Mouse (Mus musculus): ENCODE results near the gene Pom121l2.

Gene Pom121l2

DNA sequence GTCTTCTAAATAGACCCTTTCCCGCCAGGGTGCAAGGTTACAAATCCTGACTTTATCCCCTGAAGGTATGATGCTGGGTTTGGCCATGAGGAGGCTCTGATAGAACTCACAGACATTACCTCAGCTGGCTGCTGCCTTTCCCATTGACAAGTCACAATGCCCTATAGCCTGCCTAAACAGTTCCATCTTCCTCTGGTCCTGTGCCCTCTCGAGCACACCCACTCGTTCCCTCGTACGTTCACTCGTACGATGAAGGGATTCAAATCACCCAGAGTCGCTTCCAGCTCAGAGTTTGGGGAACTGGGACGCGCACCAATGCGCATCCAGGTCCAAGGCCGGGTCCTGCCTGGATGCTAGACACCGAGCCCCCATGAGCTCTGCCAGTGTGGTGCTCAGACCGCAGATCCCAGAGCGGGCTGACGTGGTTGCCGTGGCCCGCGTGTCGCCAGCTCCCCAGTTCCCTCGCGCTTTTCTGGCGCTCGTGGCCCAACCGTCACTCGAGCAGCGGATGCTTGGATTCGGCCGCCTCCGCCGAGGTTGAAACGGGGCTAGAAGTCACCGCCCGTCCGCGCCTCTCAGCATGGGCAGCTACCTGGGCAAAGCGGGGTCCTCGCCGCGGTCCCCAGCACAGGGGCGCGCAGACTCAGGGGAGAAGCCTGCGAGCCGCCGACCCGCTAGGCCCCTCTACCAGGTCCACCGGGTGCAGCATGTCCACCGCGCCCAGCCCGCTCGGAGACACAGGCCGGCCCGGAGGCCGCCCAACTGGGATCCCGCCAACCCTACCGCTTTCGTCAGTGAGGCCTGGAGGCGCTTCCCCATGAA, at the start of gene Pom121l2:
Pom121l2 (plus strand) TSS at position 214 of the 822 bp plus-strand sequence.
- DNase-seq (ENCODE audit: low read depth): no peak

DNA sequence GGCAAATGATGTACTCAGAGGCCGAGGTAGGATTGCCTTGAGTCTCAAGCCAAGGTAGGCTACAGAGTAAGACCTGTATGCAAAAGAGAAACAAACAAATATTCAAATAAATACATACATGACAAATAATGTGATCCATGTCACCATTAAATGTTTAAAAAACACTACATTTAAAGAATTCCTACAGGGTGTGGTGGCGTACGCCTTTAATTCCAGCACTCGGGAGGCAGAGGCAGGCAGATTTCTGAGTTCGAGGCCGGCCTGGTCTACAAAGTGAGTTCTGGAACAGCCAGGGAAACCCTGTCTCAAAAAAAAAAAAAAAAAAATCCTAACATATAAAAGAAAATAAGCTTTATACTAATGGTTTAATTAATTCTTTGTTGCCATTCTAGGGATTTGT, 49.3 kb upstream of the Pom121l2 start:
- no peak for DNase-seq (ENCODE audit: low read depth)

DNA sequence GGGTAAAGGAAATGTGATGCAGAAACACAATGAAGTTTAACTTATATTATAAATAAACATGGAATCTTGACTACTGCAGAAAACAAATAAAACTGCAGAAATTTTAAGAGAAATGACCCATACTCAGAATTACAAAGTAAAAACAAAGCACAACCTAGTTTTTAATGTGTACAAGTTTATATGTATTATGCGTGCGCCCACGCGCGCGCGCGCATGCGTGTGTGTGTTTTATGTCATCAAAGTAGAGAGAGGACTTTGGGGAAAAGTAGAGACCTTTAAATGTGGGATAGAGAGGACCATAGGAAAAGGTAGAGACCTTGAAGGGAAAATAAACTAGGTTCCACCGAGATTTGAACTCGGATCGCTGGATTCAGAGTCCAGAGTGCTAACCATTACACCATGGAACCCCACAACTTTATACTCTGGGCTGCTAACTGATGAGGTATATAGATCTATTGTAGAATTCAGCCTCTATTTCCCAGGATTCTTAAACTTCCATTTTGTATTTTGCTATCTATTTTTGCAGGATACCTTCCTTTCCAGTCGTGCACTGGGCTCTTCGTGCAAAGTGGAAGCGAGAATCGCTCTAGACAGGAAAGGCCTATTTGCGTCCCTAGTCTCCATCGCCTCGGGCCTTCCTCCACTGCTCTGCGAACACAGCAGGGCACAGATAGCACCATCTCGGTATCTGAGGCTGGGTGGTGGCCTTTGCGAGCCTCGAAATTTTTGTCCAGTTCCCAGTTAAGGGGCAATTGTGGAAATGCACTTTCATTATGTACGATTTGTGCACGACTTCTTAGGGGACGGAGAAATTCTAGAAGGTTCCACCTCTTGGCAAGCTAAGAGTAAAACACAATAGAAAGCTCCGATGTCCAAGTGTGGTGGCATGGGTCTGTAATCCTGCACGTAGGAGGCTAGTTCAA, 47.1 kb upstream of the Pom121l2 start:
- no peak for DNase-seq (ENCODE audit: low read depth)

DNA sequence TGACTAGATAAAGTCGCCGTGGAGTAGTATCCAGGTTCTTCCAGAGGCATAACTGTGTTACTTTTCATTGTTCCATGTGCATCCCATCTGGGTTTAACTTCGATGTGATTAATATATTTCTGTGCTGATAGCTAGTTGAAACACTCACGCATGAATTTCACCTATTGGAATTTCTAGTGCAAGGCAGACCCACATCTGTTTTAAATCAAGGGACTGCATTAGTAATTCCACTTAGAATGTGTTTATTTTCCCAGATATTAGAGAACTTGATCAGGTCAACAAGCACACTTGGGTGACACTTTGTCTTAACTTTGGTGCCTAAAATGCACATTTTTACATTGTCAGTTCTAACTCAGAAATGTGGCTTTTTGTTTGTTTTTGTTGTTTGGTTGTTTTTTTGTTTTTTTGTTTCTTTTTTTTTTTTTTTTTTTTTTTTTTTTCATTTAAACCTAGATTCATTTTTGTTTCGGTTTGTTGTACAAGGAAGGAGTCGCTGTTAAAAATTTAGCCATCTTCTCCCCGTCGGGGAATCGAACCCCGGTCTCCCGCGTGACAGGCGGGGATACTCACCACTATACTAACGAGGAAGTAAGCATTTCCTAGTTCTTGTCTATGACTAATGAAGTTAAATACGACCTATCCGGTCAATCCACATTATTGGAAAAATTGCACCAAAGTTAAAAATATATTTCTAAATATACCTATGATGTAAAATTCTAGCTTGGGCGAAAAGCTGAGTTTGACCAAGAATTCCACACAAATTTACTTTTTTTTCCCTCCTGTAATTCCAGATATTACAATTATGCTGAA, 45.8 kb upstream of the Pom121l2 start:
- DNase-seq (ENCODE audit: low read depth): no peak

DNA sequence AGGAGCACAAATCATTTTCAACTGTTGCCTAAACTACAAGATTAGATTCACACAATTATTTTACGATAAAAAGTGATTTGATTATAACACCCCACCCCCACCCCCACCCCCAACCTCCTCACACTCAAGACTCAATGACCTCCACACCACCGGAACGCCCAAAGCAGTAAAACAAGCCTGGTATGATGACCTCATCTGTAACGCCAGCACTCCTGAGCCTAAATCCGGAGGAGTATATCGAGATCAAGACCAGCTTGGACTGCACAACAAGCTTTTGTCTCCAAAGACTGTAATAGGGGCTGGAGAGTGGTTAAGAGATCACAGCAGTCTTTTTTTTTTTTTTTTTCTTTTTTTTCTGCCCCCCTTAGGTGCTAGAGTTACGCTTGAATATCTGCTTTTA, 45.2 kb upstream of the Pom121l2 start:
- no peak for DNase-seq (ENCODE audit: low read depth)

DNA sequence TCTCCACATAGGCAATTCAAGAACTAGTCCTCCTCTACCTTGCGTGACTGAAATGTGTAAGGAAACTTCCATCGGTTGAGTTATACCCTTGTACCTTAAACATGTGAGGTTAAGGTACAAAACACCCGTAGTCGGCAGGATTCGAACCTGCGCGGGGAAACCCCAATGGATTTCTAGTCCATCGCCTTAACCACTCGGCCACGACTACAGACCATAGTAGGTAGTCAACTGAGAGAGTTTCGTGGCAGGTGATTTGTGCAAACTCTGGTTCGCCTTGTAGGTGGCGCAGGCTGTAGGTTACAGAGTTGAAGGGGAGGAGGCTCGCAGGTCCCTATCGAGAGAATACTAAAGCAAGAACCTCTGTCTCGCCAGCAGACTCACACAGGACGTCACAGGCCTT, 44.0 kb upstream of the Pom121l2 start:
- peak; percentile 93 for DNase-seq (ENCODE audit: low read depth)

DNA sequence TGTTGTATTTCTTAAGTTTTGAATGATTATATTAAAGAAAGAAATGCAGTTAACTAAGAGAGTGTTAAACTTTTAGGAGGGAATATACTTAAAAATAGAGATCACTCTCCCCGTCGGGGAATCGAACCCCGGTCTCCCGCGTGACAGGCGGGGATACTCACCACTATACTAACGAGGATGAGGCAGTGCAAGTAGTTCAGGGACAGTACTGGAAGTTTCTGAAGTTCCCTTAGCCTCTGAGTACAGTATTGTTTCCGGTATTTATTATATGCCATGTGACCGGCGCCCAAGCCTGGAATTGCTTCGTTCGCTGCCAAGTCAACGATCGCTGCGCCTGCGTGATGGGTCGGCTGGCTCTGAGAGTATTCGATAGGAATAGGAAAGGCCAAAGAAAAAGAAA, 40.8 kb upstream of the Pom121l2 start:
- DNase-seq (ENCODE audit: low read depth): peak; percentile 97

DNA sequence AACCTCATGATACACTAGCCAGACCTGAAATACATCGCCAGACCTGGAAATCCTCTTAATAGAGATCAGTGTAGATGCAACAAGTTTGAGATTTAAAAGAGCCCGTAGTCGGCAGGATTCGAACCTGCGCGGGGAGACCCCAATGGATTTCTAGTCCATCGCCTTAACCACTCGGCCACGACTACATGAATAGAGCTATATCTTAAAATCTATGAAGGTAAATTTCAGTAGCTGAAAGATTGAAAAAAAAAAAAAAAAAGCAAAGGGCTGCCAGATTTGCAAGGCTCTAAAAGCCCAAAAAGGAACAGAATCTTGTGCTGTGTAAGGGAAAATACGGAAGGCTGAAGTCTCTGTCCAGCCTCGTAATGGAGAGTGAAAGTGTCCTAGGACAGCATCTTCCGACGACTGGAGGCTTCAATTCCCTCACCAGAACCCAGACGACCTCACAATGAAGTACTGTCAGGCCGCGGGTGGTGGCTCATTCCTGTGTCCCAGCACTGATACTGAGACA, 40.1 kb upstream of the Pom121l2 start:
- no peak for DNase-seq (ENCODE audit: low read depth)

DNA sequence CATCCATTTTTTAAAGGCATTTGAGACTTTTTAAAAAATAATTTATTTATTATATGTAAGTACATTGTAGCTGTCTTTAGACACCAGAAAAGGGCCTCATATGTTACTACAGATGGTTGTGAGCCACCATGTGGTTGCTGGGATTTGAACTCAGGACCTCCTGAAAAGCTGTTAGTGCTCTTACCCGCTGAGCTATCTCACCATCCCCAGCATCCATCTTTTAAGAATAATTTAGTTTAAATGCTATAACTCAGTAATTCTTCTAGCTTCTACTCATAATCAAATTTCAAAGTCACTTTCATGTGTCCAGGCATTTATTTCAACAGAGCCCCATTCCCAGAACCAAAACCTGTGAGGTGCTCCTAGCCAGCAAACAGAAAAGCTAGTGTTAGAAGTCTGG, 37.4 kb upstream of the Pom121l2 start:
- no peak for DNase-seq (ENCODE audit: low read depth)

DNA sequence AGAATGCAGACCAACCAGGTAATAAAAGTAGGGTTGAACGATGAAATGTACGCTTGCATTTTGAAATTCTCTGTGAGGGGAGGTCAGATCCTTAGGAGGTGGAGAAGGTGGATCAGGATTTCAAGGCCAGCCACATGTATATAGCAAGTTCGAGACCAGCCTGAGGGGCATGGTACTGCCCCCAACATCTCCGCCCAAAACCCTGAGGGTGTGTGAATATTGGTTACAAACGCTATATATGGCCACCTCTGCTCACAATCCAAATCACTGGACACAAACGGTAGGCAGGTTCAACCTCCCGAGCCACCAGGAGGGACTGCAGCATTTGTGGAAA, 36.4 kb upstream of the Pom121l2 start:
- no peak for DNase-seq (ENCODE audit: low read depth)

DNA sequence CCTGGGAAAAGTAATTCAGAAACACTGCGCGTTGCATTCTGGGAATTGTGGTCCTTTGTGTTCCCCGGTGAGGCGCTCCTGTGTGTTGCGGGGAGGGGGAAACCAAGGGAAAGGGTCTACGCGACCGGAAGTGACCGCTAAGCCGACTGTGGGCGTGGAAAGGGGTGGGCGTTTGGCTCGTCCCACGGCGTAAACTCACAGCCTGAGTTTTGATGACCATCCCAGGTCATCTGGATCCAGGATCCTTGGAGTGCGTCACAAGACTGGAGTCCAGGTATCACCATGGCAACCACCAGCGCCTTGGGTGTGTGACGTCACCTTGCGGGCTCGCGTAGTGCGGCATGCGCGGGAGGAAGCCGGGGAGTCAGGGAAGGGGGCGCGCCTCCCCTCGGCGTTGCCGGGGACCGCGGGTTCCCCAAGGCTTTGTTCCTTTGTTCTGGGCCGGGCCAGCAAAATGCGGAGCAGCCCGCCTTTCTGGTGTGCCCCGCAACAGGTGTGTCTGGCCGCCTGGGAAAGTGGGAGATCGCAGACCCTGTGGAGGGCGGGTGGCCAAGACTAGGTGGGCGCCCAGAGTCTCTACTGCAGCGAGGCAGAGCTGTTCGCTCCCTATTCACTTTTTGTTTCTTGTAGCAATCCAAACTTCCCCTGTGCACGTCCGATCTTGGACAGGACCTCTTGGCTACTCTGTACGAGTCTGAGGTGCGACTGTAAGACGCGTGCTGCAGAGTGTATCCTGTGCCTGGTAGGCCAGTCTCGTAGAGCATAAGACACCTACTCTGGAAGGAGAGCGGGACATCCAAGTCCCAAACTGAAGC, 35.9 kb upstream of the Pom121l2 start, which contains the start of gene Zfp184:
Zfp184 (plus strand) TSS at position 169 of the 815 bp plus-strand sequence.
- DNase-seq (ENCODE audit: low read depth): peak; percentile 74

DNA sequence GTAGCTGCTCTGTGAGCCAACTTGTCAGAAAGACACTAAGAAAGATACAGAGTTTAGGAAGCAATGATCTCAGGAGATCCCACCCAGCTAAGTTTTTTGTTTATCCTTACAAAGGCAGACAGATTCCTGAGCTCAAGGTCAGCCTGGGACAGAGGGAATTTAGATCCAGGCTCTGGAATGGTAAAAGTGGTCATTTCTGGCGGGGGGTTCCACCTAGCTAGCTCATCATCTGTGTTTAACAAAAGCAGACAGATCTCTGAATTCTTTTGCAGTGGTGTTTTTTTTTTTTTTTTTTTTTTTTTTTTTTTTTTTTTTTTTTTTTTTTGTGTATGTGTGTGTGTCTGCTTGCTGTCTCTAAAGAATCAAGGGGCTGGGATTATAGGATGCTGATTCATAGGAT, 11.7 kb upstream of the Pom121l2 start:
- DNase-seq (ENCODE audit: low read depth): no peak

DNA sequence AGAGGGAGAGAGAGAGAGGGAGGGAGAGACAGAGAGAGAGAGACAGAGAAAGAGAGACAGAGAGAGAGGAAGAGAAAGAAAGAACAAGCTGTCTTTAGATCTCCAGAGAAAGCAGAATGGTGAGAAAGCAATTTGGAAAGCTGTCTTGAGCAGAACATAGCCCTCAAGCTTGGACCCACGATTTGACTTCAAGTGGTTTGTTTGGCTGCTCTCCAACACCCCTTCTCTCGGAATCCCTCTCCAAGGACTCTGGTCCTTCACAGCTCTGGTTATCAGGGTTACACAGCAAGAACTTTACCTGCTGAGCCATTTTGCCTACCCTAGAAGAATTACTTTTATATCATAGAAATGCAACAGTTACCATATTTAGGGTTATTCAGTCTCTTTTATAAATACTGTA, 11.2 kb upstream of the Pom121l2 start:
- no peak for DNase-seq (ENCODE audit: low read depth)

DNA sequence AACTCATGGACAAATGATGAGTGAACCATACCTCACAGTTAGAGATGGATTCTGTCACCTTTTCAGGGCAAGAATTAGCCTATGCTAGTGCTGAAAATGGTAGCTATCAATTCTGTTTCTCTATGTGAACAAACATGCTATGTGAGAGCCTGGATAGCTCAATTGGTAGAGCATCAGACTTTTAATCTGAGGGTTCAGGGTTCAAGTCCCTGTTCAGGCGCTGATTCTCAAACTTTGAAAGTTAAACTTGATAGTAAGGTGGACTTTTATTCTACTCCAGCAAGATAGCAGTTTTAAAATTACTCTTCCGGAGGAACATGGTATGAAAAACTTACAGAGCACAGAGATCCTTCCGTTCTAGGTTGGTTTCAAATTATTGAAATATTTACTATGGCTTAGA, 9.4 kb upstream of the Pom121l2 start:
- peak; percentile 22 for DNase-seq (ENCODE audit: low read depth)

DNA sequence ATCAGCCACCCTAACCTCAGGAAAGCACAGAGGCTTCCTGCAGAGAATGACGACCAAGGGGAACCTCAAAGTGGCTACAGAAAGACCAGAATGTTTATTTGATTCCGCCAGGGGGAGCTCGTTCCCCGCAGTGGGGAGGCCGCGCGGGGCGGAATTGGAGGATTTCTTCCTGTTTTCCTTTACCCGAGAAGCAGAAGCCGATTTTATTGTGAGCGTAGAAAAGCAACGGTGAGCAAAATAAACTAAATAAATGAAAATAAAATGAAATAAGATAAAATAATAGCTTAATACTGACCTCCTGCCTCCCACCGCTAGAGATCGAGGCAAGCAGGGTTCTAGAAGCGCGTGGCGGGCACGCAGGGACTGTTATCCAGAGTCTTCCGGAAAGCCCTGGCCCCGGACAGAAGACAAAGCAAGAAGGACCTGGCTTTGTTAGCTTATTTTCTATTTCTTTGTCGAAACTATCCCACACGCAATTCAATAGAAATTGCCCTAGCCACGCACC, 6.7 kb upstream of the Pom121l2 start:
- DNase-seq (ENCODE audit: low read depth): peak; percentile 91

DNA sequence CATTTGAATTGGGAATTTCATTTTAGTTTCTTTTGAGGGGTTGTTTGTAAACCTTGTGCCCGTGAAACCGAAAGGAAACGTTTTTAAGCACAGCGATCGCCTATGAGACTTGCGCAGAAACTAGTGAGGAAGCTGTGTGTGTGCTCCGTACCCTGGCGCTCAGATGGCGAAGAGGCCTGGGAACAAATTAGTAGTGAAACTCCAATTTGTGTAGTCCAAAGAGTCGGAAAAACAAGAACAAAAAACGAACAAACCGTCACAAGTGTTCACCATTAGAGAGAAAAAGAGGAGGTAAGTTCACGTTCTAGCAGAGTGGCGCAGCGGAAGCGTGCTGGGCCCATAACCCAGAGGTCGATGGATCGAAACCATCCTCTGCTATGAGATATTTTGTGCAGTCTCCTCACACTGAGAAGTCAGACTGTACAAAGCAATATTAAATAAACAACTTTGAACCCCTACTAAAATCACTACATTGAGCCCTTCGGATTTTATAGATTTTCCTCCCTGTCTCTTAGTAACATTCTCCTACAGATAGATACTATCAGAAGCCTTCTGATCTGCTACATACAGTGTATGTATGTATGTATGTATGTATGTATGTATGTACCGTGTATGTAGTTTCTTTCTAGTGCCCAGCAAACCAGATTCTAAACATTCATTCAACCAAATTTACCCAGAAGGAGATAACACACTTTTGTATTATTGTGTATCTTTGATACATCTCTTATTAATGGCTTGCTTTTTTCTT, 6.1 kb upstream of the Pom121l2 start:
- DNase-seq (ENCODE audit: low read depth): peak; percentile 75

DNA sequence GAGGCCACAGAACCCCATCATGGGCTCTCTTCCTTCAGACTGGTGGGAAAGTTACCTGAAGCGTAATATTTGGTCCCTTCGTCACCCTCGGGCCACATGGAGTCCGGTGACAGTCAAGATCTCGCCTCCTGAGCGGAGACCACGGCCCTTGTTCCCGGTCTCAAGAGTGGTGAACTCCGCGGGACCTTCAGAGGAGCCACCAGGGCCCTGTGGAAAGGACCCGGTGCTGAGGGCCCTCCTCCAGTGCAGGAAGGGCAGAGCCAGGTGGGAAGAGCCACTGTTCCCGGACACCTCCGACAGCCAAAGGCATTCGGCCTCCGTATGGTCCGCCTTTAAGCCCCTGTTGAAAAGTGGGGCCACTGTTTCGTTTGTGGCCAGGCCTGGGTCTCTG, 804 bp downstream of the Pom121l2 start:
- no peak for DNase-seq (ENCODE audit: low read depth)

DNA sequence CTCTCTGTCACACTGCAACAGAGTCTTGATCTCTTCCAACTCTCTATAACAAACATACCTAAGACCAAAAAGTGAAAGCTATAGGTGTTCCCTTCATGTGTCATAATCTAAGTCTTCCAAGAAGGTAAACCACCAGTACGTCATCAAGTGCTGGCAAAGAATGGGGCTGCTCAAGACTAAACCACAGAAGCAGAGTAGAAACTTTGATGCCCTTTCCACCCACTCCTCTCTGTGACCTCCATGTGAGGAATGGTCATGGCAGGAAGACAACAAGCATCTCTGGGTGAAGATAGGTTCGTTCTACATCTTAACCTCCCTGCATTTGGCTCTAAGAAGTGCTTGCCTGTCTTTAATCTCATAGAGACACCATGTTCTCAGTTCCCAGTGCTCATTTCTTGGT, 3.5 kb downstream of the Pom121l2 start:
- DNase-seq (ENCODE audit: low read depth): no peak

DNA sequence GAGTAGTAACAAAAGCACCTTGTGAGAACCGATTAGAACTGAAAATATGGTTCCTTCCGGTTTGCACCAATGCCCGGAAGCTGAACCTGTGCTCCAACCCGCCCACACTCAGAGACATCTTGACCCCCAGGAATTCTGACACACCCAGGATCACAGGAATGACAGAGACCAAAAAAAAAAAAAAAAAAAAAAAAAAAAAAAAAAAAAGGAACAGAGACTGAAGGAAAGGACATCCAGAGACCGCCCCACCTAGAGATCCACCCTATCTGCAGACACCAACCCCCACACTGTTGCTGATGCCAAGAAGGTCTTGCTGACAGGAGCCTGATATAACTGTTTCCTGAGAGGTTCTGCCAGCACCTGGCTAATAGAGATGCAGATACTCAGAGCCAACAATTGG, 11.6 kb downstream of the Pom121l2 start:
- DNase-seq (ENCODE audit: low read depth): no peak
